Mouse (Mus musculus): ENCODE results near the gene Unk. TPM values are rescaled to one million over a fixed set of nuclear protein-coding genes. Genes with fewer than 3 reads are reported as not detected.

Unk gene
- total RNA-seq, 2 experiments from 2014 or later = 20.7 to 21.7 TPM

DNA sequence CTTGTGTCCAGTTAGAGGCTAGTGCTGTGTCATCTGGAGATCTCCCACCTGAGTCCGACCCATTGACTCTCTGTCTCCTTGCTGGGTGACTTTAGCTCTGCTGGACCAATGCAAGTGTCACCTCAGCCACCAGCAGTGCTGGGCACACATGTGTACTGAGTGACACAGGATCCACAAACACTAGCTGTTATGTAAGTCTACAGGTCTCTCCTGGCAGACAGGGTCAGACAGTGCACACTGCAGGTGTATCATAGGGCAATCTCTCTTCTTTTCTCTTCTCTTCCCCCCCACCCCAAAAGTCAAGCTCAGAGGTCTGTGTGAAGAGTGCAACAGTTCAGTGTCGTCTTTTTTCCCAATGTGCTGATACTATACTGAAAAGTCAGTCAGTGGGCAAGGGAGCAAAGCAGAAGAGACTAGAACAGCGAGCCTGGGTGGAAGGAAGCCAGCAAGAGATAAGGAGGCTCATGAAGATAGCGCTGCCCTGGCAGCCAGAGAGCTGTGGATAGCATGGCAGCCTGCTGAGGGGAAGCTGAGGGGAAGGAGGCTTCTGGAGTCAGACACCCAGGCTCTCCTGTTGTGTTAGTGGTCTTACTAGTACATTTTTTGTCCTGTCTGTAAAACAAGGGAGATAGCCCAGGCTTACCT lies 27.2 kb downstream of the Unk start:
- intact Hi-C loops (cut with DNase I) = no loop called here
- no peak for DNase-seq (ENCODE audit: low spot score in 2 of 2)

DNA sequence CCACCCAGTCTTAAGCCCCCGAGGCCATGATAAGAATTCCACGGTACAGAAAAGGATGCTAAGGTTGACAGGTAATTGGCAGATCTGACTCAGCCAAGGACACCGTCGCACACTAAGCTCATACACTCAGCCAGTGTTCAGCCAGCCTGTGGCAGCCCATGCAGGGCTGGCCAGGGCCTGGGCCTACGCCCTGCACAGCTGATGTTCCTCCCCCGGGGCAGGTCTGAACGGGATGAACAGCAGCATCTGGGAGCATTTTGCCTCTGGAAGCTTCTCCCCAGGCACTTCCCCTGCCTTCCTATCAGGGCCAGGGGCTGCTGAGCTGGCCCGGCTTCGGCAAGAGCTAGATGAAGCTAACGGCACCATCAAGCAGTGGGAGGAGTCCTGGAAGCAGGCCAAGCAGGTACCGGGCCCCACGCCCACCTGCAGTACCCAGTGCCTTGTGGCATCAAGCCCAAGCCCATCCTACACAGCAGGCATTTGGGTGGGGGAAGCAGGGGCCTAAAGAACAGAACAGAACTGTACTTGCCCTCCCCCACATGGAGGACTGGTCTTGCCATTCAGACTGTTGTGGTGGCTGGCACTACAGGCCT lies 28.0 kb downstream of the Unk start:
- DNase-seq (ENCODE audit: low spot score in 2 of 2) = peak; percentile 61 to 71
- intact Hi-C loops (cut with DNase I) = no loop called here

DNA sequence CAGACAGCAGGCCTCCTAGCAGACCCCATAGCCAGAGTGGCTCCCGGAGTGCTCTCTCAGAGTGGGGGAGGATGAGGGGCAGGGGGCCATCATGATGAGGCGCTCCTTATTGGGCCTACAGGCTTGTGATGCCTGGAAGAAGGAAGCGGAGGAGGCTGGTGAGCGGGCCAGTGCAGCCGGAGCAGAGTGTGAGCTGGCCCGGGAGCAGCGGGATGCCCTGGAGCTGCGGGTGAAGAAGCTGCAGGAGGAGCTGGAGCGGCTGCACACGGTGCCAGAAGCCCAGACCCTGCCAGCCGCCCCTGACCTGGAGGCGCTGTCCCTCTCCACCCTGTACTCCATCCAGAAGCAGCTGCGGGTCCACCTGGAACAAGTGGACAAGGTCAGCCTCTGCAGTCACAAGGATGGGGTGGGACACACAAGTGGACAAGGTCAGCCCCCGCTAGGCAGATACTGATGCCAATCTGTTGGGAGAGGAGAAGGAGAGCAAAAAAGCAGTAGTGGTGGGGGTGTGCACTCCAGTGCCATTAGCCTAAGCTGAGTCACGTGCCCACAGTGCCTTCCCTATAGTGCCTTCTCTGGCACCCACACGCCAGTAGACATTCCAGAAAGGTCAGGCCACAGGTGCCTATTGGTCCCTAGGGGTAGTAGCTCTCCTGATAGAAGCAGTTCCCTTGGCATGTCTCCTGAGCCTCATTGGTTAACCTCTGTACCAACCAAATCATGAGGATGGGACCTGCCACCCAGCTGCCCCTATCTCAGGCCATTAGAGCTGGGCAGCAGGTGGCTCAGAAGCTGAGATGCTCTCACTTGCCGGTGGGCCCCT lies 29.0 kb downstream of the Unk start:
- no peak for DNase-seq (ENCODE audit: low spot score in 2 of 2)

DNA sequence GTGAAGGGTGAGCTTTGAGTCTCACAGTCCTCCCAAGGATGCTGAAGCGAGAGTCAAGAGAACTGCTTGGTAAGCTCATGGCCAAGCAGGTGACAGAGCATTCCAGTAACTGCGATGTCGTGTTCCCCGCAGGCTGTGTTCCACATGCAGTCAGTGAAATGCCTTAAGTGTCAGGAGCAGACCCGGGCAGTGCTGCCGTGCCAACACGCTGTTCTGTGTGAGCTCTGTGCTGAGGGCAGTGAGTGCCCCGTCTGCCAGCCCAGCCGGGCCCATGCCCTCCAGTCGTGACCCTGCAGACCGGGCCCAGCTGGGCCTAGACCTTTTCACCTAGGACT lies 29.5 kb downstream of the Unk start:
- intact Hi-C loops (cut with DNase I) = no loop called here
- no peak for DNase-seq (ENCODE audit: low spot score in 2 of 2)

More for the DNA sequence above, 29.0 kb downstream of the Unk start:
- intact Hi-C loops (cut with DNase I) = no loop called here

DNA sequence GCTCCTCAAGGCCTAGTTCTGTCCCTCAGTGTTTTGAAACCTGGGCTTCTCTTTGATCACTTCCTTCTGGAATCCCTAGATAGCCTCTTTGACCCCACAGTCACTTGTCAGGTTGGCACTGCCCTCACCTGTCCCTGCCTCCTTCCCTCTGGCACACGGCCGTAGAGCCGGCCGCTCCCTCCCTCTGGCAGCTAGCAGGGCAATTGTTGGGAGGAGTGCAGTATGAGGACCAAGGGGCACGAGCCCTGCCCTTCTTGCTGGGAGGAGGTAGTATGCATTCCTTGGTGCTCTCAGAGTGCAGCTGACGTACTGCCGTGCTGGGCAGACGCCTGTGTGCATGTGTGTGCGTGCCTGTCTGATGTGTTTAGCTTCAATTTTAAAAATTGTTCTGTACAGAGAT lies 30.5 kb downstream of the Unk start:
- intact Hi-C loops (cut with DNase I) = no loop called here
- peak in 1 of 2 experiments; percentile 35 for DNase-seq (ENCODE audit: low spot score in 2 of 2)

DNA sequence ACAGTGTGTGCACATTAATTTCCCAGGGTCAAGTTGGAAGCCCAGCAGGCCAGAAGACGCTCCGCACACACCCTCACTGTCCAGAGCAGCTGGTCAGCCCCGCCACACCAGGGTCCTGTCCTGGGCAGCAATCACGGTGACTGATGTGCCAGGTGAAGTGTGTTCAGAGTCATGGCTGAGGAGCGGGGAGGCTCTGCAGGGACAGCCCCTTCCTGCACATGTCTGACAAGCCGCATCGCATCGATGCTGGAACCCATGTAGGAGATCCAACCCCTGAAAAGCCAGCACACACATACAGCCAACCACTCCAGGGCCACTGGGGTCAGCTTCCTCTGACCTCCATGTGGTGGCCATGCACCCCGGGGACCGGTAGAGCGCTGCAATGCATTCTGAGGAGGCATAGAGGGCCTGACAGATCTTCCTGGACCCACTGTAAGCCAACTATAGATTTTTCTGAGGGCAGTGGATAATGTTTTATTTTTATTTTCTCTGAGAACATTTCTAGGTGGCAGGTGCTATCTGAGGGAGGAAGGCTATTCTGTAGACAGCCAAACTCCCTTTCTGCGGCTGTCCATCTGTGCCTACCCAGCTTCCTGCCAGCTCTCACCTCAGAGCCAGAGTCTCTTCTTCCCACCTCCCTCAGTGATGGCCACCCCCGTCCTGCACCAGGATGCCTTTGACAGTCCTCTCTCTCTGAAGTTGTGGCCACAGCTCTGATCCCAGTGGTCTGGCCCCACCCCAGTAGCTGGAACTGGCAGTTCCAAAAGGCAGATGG lies 31.7 kb downstream of the Unk start:
- DNase-seq (ENCODE audit: low spot score in 2 of 2) = peak; percentile 47 to 88
- intact Hi-C loops (cut with DNase I) = loop anchor here (2.0 kb wide), 1 partner anchor 17 kb away; no protein-coding TSS in a partner anchor

DNA sequence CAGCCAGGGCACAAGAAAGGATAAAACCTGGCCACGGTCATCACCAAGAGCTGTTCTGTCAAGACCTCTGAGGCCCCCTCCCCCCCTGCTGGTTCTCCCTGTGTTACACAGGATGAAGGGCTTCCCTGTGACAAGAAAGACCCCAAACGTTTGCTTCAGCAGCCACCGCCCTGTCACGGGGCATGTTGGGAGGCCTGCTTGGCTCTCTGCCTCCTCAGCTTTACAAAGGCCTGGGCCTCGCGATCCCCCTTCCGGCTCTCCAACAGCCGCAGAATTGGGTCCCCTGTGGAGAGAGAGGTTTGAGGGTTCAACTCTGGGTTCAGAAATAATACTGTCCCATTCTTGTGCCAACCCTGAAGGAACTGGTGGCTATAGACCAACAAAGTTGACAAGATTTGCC lies 32.4 kb downstream of the Unk start:
- intact Hi-C loops (cut with DNase I) = loop anchor here (2.0 kb wide), 1 partner anchor 16 kb away; no protein-coding TSS in a partner anchor
- no peak for DNase-seq (ENCODE audit: low spot score in 2 of 2)

DNA sequence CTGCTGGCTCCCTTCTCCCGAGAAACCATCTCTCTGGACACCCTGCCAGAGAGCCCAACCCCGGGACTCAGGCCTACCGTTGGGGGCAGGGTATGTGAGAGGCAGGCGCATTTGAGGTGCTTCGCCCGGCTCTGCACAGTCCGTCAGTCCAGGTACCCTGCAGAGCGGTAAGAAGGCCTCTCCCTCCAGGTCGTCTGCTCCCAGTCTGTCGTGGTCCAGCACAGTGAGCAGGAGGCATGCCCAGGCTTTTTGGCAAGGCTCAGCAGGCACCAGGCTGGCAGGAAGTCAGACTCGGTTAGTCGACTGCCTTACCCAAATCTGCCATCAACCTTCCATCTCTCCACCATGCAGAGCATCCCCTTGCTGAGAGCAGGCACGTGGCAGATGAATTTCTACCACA lies 33.4 kb downstream of the Unk start:
- no peak for DNase-seq (ENCODE audit: low spot score in 2 of 2)
- intact Hi-C loops (cut with DNase I) = loop anchor here (2.0 kb wide), 1 partner anchor 15 kb away; no protein-coding TSS in a partner anchor

DNA sequence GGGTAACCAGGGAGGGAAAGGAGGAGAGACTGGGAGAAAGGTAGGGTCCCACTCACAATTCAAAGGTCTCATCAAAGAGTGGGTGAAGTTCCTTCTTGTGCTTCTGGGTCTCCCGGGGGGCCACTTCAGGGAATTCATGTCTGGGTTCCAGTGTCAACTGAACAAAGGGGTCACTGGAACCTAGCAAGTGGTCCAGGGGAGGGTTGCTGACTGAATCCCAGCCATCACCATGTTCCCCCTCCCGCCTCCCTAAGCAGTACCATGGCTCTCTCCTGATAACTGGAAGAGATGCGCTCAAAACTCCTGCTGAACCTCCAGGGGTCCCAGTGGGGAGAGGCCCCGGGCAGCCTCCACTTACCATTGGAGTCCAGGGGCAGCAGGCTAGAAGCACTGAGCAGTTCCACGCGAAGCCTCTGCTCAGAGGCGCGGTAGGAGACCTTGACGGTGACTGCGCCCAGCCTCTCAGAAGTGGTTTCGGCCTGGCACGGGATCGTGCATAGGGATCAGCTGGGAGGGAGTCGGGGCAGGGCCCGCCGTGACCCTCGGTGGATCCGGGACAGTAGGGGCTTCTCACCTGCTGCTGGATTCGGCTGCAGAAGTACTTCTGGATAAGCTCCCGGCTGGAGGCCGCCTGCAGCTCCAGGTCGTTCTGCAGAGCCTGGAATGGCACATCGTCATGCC lies 34.2 kb downstream of the Unk start:
- no peak for DNase-seq (ENCODE audit: low spot score in 2 of 2)
- intact Hi-C loops (cut with DNase I) = no loop called here

DNA sequence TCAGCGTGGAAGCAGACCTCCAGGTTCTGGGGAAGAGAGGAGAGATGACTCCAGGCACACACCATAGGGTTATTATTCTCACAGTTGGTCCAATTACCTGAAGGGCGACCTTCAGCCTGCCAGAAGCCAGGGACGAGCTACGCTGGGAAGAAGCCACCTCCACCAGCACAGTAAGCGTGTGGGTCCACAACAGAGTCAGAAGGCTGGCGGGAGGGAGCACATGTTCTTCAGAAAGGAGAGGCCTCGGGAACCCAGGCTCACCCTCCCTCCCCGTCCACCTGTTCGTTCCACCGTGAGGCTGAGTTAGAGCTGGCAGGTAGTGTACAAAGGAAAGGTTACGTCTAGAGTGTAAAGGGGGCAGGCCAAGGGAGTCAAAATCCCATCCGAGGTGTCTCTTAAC lies 35.2 kb downstream of the Unk start:
- no peak for DNase-seq (ENCODE audit: low spot score in 2 of 2)
- intact Hi-C loops (cut with DNase I) = no loop called here

DNA sequence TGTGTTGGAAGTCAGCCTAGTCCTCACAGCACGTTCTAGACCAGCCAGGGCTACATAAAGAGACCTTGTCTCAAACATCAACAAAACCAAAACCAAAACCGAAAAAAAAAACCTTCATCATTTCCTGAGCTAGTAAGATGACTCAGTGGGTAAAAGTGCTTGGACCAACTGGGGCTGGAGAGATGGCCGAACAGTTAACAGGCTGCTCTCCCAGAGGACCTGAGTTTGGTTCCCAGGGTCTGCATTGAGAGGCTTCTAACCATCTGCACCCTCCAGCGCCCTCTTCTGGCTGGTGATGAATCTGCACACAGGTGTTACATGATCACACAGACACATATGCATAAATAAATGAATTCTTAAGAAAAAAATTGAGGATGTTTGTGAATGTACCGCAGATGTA lies 41.4 kb downstream of the Unk start:
- intact Hi-C loops (cut with DNase I) = no loop called here
- no peak for DNase-seq (ENCODE audit: low spot score in 2 of 2)

DNA sequence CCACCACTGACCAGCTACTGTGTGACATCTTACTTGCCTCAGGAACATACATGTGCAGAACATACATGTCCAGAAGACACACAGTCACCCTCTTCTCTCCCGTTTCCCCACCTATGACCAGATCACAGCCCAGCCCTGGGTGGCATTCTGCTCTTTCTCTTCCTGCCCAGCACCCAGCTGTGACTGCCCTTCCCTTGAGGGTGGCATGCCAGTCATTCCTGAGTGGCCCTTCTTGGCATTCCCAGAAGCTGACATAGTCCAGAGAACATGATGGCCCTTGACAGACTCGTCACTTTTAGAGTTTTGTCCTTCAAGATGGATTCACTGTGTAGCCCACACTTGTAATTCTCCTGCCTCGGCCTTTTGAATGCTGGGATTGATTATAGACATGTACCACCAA lies 42.5 kb downstream of the Unk start:
- DNase-seq (ENCODE audit: low spot score in 2 of 2) = no peak
- intact Hi-C loops (cut with DNase I) = no loop called here

DNA sequence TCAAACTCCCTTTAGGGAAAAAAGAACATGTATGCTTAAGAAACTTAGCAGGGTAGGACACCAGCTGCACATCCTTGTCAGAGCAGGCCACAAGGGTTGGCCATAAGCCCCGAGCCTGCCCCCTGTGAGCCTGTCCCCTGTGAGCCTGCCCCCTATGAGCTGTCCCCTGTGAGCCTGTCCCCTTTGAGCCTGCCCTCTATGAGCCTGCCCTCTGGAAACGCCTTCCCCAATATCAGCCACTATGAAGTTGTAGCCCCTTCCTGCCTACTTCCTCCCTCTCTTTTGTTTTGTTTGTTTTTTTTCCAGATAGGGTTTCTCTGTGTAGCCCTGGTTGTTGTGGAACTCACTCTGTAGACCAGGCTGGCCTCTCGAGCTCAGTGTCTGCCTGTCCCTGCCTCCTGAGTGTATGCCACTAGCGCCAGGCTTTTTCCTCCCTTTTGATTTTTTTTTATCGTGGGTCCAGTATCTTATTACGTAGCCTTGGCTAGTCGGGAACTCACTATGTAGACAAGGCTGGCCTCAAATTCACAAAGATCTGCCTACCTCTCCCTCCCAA lies 44.4 kb downstream of the Unk start:
- DNase-seq (ENCODE audit: low spot score in 2 of 2) = no peak
- intact Hi-C loops (cut with DNase I) = no loop called here

DNA sequence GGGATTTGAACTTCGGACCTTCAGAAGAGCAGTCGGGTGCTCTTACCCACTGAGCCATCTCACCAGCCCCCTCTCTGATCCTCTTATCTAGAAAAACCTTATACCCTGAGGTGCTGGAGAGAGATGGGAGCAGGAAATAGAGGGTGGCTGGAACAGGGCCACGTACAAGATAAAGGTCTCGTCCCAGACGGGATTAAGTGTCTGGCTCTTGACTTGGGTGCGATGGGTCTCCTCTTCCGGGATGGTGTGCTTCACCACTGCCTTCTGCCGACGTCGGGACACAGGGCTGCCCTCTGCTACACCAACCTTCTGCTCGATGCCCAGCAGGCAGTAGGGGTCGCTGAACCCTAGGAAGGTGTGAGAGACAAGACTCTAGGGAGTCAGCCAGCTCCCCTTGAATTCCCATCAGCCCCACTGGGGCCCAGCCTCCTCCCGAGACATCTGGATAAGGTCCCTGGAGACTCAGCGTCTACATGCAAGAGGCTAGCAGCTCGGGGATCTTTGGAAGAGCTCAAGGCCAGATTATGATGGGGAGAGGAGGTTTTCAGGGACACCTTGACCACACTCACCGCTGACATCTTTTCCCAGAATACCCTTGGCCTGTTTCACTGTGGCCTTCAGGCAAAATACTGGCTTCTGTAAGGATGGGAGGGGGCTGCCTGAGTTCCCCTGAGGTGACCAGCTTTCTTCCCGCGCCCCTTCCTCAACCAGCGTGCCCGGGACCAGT lies 45.6 kb downstream of the Unk start:
- no peak for DNase-seq (ENCODE audit: low spot score in 2 of 2)
- intact Hi-C loops (cut with DNase I) = no loop called here

DNA sequence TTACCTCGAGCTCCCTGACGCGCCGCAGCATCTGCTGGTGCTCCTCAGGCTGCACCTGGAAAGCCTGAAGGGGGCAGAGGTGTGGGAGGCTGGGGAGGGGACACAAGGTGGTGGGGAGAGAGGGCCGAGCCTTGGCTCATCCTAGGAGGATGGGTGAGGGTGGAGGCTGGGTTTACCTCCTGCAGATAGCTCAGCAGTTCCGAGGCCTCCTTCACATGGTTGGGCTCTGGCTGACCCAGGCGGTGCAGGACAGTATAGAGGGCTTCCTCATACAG lies 46.1 kb downstream of the Unk start:
- no peak for DNase-seq (ENCODE audit: low spot score in 2 of 2)
- intact Hi-C loops (cut with DNase I) = no loop called here

DNA sequence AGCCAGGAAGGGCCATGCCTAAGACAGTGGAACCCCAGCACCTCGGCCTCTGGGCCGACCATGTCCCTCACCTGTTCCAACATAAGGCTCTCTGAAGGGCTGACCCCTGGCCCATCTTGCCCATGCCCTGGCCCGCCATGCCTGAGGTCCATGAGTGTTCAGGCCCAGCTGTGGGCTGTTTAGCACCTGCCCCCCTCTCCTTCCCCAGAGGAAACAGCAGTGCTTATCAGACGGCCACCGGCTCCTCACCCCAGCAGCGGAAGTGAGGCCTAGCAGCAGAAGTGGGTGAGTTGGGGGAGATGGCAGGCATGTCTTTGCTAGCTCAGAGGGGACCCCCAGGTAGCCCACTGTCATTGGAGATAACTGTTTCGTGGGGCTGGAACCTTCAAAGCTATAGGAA lies 46.7 kb downstream of the Unk start:
- intact Hi-C loops (cut with DNase I) = no loop called here
- no peak for DNase-seq (ENCODE audit: low spot score in 2 of 2)

DNA sequence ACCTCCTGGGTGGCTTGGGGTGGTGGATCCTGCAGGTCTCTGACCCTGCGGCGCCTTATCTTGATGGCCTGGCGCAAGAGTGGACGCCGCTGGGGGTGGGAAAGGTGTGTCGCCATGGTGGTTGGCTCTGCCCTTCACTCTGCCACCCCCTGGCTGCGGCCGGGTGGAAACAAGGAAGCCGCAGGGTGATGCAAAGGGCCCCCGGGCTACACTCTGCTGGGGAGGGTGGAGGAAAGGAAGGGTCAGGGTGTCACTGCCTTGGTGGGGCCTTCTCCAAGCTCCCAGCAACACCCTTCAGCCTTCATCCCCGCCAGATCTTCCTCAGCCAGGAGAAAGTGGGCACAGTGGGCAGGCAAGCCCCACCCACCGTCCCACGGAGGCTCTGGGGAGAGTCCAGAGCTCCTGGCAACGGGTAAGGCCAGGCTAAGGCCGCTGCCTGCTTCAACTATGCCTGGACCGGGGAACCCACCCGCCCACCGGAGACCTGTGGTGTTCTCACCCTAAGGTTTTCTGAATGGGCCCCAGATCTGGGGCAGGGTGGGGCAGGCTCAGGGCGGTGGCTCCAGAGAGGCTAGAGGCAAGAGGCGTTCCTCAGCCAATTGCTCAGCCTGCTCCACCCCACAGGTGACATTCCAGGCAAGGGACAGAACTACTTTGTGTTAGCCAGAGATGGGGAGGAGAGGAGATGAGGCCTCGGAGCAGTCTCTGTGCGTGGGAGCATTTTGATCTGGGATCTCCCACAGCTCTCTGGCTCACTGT lies 47.5 kb downstream of the Unk start, which contains the start of gene Unc13d:
Gene Unc13d (minus strand): TSS at position 516 of the 759 bp plus-strand sequence.
- DNase-seq (ENCODE audit: low spot score in 2 of 2) = no peak
- intact Hi-C loops (cut with DNase I) = loop anchor here (2.0 kb wide), 1 partner anchor 15 kb away; no protein-coding TSS in a partner anchor

DNA sequence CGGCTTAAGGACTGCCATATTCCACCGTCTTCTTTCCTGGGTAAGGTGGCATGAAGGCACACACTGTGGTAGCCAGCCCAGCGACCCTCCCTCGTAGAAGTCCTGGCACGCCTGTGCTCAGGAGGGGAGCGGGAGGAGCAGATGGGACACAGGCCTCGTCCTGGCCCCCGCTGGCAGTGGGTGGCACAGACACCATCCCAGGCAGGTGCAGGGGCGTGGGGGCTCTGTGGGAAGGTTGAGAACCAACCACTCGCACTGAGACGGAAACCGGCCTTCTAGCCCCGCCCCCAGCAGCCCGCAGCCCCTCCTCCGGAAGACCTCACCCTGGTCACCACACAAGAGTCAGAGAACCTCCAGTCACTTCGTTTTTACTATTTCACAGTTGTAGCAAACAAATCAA lies 48.1 kb downstream of the Unk start:
- intact Hi-C loops (cut with DNase I) = loop anchor here (2.0 kb wide), 1 partner anchor 15 kb away; no protein-coding TSS in a partner anchor
- no peak for DNase-seq (ENCODE audit: low spot score in 2 of 2)

Measured in left cerebral cortex, postnatal 25 days (tissue).